Mouse (Mus musculus): ENCODE results near the gene Bloc1s3. TPM values are rescaled to one million over a fixed set of nuclear protein-coding genes. Genes with fewer than 3 reads are reported as not detected.
A peak's percentile ranks its signal among the peaks of the same experiment; 100 is the strongest.

Bloc1s3 gene
- polyA plus RNA-seq, 1 experiment from 2014 or later, result 2.9 TPM

DNA sequence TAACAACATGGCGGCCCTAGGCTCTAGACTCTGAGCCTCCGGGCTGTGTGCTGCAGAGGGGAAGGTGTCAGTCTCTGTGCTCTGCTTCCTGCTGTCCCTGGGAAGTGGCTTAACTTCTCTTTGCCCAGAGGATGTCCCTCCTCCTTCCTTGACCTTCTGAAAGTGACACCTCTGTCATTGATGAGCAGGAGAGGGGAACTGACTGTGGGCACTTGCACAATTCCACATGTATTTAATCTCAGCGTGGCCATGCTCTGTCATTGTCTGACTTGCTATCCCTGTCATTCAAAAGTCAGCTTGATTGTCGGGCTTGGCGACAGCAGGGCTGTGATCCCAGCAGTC lies 12.0 kb downstream of the Bloc1s3 start:
- Histone ChIP-seq H3K4me1 (replicated peaks; ENCODE audit: control insufficient read depth, insufficient read depth, low read length) (no peaks in the 10 kb centered on the region; the same call in 1 of the 2 replicates), H3K27ac (ENCODE audit: low read depth, low read length) (no peak overlapping the region), H3K36me3 (ENCODE audit: control insufficient read depth, insufficient read depth, low read length) (no peaks in the 10 kb centered on the region), H3K9me3 (ENCODE audit: control insufficient read depth, low read length) (no peaks in the 10 kb centered on the region), H3K4me2 (ENCODE audit: low read depth, low read length, severe bottlenecking) (no peak overlapping the region), H3K9ac (ENCODE audit: low read length) (no peak overlapping the region), H3K4me3 (ENCODE audit: low read depth, low read length) (no peak overlapping the region), H3K27me3 (ENCODE audit: control insufficient read depth, insufficient read depth, low read length) (peaks cover 11% of the 10 kb centered on the region)
- WGBS, result 75% methylated on average over 5 of the region's 5 CpGs
- no peak for ATAC-seq (replicated peaks; ENCODE audit: low FRiP score)
- no peak for DNase-seq (ENCODE audit: low spot score)

- DNase-seq (ENCODE audit: low spot score), result no peak
Measured at GRCm38 (mm10) chr7:19495521-19496213, 12.5 kb downstream of the Bloc1s3 start.

GRCm38 (mm10) chr7:19494751-19495474 lies 13.3 kb downstream of the Bloc1s3 start:
- peaks cover 24% of the 10 kb centered on the region for H3K27me3 ChIP-seq (ENCODE audit: control insufficient read depth, insufficient read depth, low read length)
- DNase-seq (ENCODE audit: low spot score), result no peak
- H3K4me3 ChIP-seq (ENCODE audit: low read depth, low read length), result no peak overlapping the region
- no peak for ATAC-seq (replicated peaks; ENCODE audit: low FRiP score)
- no peak overlapping the region for H3K27ac ChIP-seq (ENCODE audit: low read depth, low read length)
- no peak overlapping the region for H3K4me2 ChIP-seq (ENCODE audit: low read depth, low read length, severe bottlenecking)
- H3K4me1 ChIP-seq (replicated peaks; ENCODE audit: control insufficient read depth, insufficient read depth, low read length), result no peaks in the 10 kb centered on the region; the same call in 1 of the 2 replicates
- no peak overlapping the region for H3K9ac ChIP-seq (ENCODE audit: low read length)
- H3K36me3 ChIP-seq (ENCODE audit: control insufficient read depth, insufficient read depth, low read length), result no peaks in the 10 kb centered on the region
- H3K9me3 ChIP-seq (ENCODE audit: control insufficient read depth, low read length), result no peaks in the 10 kb centered on the region
- 86% methylated on average over 25 of the region's 25 CpGs for WGBS

More at GRCm38 (mm10) chr7:19495521-19496213, 12.5 kb downstream of the Bloc1s3 start:
- WGBS, result 74% methylated on average over 20 of the region's 20 CpGs
- H3K4me2 ChIP-seq (ENCODE audit: low read depth, low read length, severe bottlenecking), result no peak overlapping the region
- H3K27ac ChIP-seq (ENCODE audit: low read depth, low read length), result no peak overlapping the region
- no peak overlapping the region for H3K9ac ChIP-seq (ENCODE audit: low read length)
- no peak overlapping the region for H3K4me3 ChIP-seq (ENCODE audit: low read depth, low read length)
- no peaks in the 10 kb centered on the region for H3K36me3 ChIP-seq (ENCODE audit: control insufficient read depth, insufficient read depth, low read length)
- no peaks in the 10 kb centered on the region; the same call in 1 of the 2 replicates for H3K4me1 ChIP-seq (replicated peaks; ENCODE audit: control insufficient read depth, insufficient read depth, low read length)
- peaks cover 16% of the 10 kb centered on the region for H3K27me3 ChIP-seq (ENCODE audit: control insufficient read depth, insufficient read depth, low read length)
- no peaks in the 10 kb centered on the region for H3K9me3 ChIP-seq (ENCODE audit: control insufficient read depth, low read length)
- ATAC-seq (replicated peaks; ENCODE audit: low FRiP score), result no peak

DNA sequence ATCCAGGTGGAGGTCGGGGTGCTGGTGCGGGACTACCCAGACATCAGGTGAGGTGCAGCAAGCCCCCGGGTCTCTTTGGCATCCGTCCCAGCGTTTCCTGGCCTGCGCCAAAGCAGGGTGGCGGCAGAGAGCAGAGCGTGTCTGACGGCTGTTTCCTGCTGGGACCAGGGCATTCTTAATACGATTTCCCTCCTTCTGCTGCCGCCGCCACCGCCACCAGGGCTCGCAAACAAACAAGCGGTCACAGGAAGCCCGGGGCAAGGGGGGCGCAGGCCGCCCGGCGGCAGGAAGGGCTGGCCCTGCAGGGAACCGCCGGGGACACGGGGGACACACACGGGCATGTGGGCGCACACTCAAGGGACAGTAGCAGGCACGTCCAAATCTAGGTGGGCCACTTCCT lies 16.4 kb downstream of the Bloc1s3 start:
- H3K27ac ChIP-seq (ENCODE audit: low read depth, low read length), result no peak overlapping the region
- H3K9ac ChIP-seq (ENCODE audit: low read length), result no peak overlapping the region; the same call in 1 of the 2 replicates
- H3K9me3 ChIP-seq (ENCODE audit: control insufficient read depth, low read length), result no peaks in the 10 kb centered on the region
- H3K27me3 ChIP-seq (ENCODE audit: control insufficient read depth, insufficient read depth, low read length), result peaks cover 46% of the 10 kb centered on the region
- 2% methylated on average over 26 of the region's 26 CpGs for WGBS
- no peaks in the 10 kb centered on the region; the same call in none of the 2 replicates for H3K4me1 ChIP-seq (replicated peaks; ENCODE audit: control insufficient read depth, insufficient read depth, low read length)
- ATAC-seq (replicated peaks; ENCODE audit: low FRiP score) (no peak), DNase-seq (ENCODE audit: low spot score) (no peak)
- H3K36me3 ChIP-seq (ENCODE audit: control insufficient read depth, insufficient read depth, low read length), result no peaks in the 10 kb centered on the region
- H3K4me2 ChIP-seq (ENCODE audit: low read depth, low read length, severe bottlenecking), result peak overlapping the region; percentile 31; the same call in 1 of the 2 replicates
- H3K4me3 ChIP-seq (ENCODE audit: low read depth, low read length), result no peak overlapping the region; the same call in 1 of the 2 replicates

- Histone ChIP-seq H3K9me3 (ENCODE audit: control insufficient read depth, low read length) (no peaks in the 10 kb centered on the region), H3K27me3 (ENCODE audit: control insufficient read depth, insufficient read depth, low read length) (peaks cover 46% of the 10 kb centered on the region), H3K4me3 (ENCODE audit: low read depth, low read length) (peak overlapping the region; percentile 15), H3K9ac (ENCODE audit: low read length) (no peak overlapping the region; the same call in 1 of the 2 replicates), H3K4me1 (replicated peaks; ENCODE audit: control insufficient read depth, insufficient read depth, low read length) (no peaks in the 10 kb centered on the region; the same call in none of the 2 replicates), H3K4me2 (ENCODE audit: low read depth, low read length, severe bottlenecking) (0 out of 2 replicates have a peak overlapping the region, but pooled peaks have one; percentile 21), H3K36me3 (ENCODE audit: control insufficient read depth, insufficient read depth, low read length) (no peaks in the 10 kb centered on the region), H3K27ac (ENCODE audit: low read depth, low read length) (no peak overlapping the region)
- ATAC-seq (replicated peaks; ENCODE audit: low FRiP score) (no peak), DNase-seq (ENCODE audit: low spot score) (no peak)
- WGBS, result 2% methylated on average over 31 of the region's 31 CpGs
Measured at GRCm38 (mm10) chr7:19489525-19489924, 18.6 kb downstream of the Bloc1s3 start.

- Histone ChIP-seq H3K4me2 (ENCODE audit: low read depth, low read length, severe bottlenecking) (no peak overlapping the region), H3K27me3 (ENCODE audit: control insufficient read depth, insufficient read depth, low read length) (peaks cover 39% of the 10 kb centered on the region), H3K9me3 (ENCODE audit: control insufficient read depth, low read length) (no peaks in the 10 kb centered on the region), H3K9ac (ENCODE audit: low read length) (no peak overlapping the region), H3K36me3 (ENCODE audit: control insufficient read depth, insufficient read depth, low read length) (no peaks in the 10 kb centered on the region), H3K4me3 (ENCODE audit: low read depth, low read length) (no peak overlapping the region), H3K27ac (ENCODE audit: low read depth, low read length) (no peak overlapping the region), H3K4me1 (replicated peaks; ENCODE audit: control insufficient read depth, insufficient read depth, low read length) (no peaks in the 10 kb centered on the region; the same call in none of the 2 replicates)
- WGBS, result 91% methylated on average over 7 of the region's 7 CpGs
- ATAC-seq (replicated peaks; ENCODE audit: low FRiP score), result no peak
- DNase-seq (ENCODE audit: low spot score), result no peak
Measured at GRCm38 (mm10) chr7:19486549-19486948, 21.6 kb downstream of the Bloc1s3 start.

DNA sequence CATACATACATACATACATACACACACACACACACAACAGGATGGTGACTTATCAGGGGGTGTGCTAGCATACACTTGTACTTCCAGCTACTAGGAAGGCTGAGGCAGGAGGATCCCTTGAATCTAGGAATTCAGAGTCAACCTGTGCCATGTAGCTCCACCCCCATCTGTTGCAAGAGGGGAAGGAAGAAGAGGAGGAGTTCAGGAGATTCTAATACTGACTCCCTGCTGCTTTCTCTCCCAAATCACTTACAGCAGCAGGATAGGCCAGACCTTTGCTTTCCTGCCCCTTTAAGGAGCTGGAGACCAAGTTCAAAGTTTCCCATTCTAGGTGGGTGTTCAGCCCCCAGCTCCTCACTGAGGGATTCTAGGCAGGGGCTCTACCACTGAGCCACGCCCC lies 22.7 kb downstream of the Bloc1s3 start:
- H3K4me2 ChIP-seq (ENCODE audit: low read depth, low read length, severe bottlenecking), result no peak overlapping the region
- no peak overlapping the region for H3K27ac ChIP-seq (ENCODE audit: low read depth, low read length)
- H3K9me3 ChIP-seq (ENCODE audit: control insufficient read depth, low read length), result no peaks in the 10 kb centered on the region
- ATAC-seq (replicated peaks; ENCODE audit: low FRiP score) (no peak), DNase-seq (ENCODE audit: low spot score) (no peak)
- WGBS, result 100% methylated on average over 1 of the region's 1 CpGs
- H3K27me3 ChIP-seq (ENCODE audit: control insufficient read depth, insufficient read depth, low read length), result peaks cover 28% of the 10 kb centered on the region
- H3K9ac ChIP-seq (ENCODE audit: low read length), result no peak overlapping the region
- no peaks in the 10 kb centered on the region; the same call in 1 of the 2 replicates for H3K4me1 ChIP-seq (replicated peaks; ENCODE audit: control insufficient read depth, insufficient read depth, low read length)
- no peaks in the 10 kb centered on the region for H3K36me3 ChIP-seq (ENCODE audit: control insufficient read depth, insufficient read depth, low read length)
- H3K4me3 ChIP-seq (ENCODE audit: low read depth, low read length), result no peak overlapping the region

DNA sequence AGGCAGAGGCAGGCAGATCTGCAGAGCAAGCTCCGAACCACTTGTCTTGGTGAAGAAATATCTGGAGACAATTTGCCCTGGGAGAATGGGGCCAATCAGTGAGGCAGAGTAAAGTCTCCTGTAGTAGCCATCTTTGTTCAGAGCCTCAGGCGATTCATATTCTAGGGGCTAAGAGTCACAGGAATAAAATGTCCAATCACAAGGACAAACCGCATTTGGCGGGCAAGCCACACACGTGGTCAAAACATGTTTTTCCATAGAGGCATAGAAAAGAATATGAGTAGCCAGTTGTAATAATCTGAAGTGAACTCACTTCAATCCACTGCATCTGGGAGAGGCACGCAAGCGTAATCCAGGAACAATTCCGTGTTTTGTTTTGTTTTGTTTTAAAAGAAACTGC lies 24.9 kb downstream of the Bloc1s3 start:
- ATAC-seq (replicated peaks; ENCODE audit: low FRiP score) (no peak), DNase-seq (ENCODE audit: low spot score) (no peak)
- Histone ChIP-seq H3K4me1 (replicated peaks; ENCODE audit: control insufficient read depth, insufficient read depth, low read length) (no peaks in the 10 kb centered on the region), H3K36me3 (ENCODE audit: control insufficient read depth, insufficient read depth, low read length) (no peaks in the 10 kb centered on the region), H3K9ac (ENCODE audit: low read length) (no peak overlapping the region), H3K27me3 (ENCODE audit: control insufficient read depth, insufficient read depth, low read length) (peaks cover 8% of the 10 kb centered on the region; the same call in 1 of the 2 replicates), H3K27ac (ENCODE audit: low read depth, low read length) (no peak overlapping the region), H3K9me3 (ENCODE audit: control insufficient read depth, low read length) (no peaks in the 10 kb centered on the region), H3K4me2 (ENCODE audit: low read depth, low read length, severe bottlenecking) (no peak overlapping the region), H3K4me3 (ENCODE audit: low read depth, low read length) (no peak overlapping the region)
- WGBS, result 83% methylated on average over 8 of the region's 8 CpGs
